Mouse (Mus musculus): Measurements from ENCODE around the gene Fbrsl1. TPM values are rescaled to one million over a fixed set of nuclear protein-coding genes. Genes with fewer than 3 reads are reported as not detected.
A peak's percentile ranks its signal among the peaks of the same experiment; 100 is the strongest.

Fbrsl1 gene
- total RNA-seq, 2 experiments from 2014 or later = 60.7 to 65.7 TPM

GRCm38 (mm10) chr5:110415806-110416700, 32.2 kb downstream of the Fbrsl1 start:
- no peak for DNase-seq (ENCODE audit: low spot score in 2 of 2)

- no peak for DNase-seq (ENCODE audit: low spot score in 2 of 2)
Measured at GRCm38 (mm10) chr5:110415022-110415421, 33.3 kb downstream of the Fbrsl1 start.

GRCm38 (mm10) chr5:110413018-110413417, 35.3 kb downstream of the Fbrsl1 start:
- no peak for DNase-seq (ENCODE audit: low spot score in 2 of 2)

- DNase-seq (ENCODE audit: low spot score in 2 of 2) = no peak
Measured at GRCm38 (mm10) chr5:110410386-110410785, 37.9 kb downstream of the Fbrsl1 start.

- no peak for DNase-seq (ENCODE audit: low spot score in 2 of 2)
Measured at GRCm38 (mm10) chr5:110408967-110409366, 39.3 kb downstream of the Fbrsl1 start.

- DNase-seq (ENCODE audit: low spot score in 2 of 2) = no peak
Measured at GRCm38 (mm10) chr5:110406065-110406714, 42.1 kb downstream of the Fbrsl1 start.

- no peak for DNase-seq (ENCODE audit: low spot score in 2 of 2)
Measured at GRCm38 (mm10) chr5:110403931-110404330, 44.4 kb downstream of the Fbrsl1 start.

- DNase-seq (ENCODE audit: low spot score in 2 of 2) = no peak
Measured at GRCm38 (mm10) chr5:110402557-110402956, 45.7 kb downstream of the Fbrsl1 start.

GRCm38 (mm10) chr5:110401101-110401500, 47.2 kb downstream of the Fbrsl1 start:
- no peak for DNase-seq (ENCODE audit: low spot score in 2 of 2)

GRCm38 (mm10) chr5:110395006-110395661, 53.2 kb downstream of the Fbrsl1 start:
- DNase-seq (ENCODE audit: low spot score in 2 of 2) = no peak

- DNase-seq (ENCODE audit: low spot score in 2 of 2) = no peak
Measured at GRCm38 (mm10) chr5:110392727-110393126, 55.6 kb downstream of the Fbrsl1 start.

GRCm38 (mm10) chr5:110390631-110391030, 57.7 kb downstream of the Fbrsl1 start:
- DNase-seq (ENCODE audit: low spot score in 2 of 2) = no peak

GRCm38 (mm10) chr5:110387332-110387731, 61.0 kb downstream of the Fbrsl1 start:
- no peak for DNase-seq (ENCODE audit: low spot score in 2 of 2)

- DNase-seq (ENCODE audit: low spot score in 2 of 2) = peak; percentile 77 to 78
Measured at GRCm38 (mm10) chr5:110386371-110387330, 61.7 kb downstream of the Fbrsl1 start.

GRCm38 (mm10) chr5:110385263-110385662, 63.0 kb downstream of the Fbrsl1 start:
- no peak for DNase-seq (ENCODE audit: low spot score in 2 of 2)

GRCm38 (mm10) chr5:110384491-110384890, 63.8 kb downstream of the Fbrsl1 start:
- no peak for DNase-seq (ENCODE audit: low spot score in 2 of 2)

- no peak for DNase-seq (ENCODE audit: low spot score in 2 of 2)
Measured at GRCm38 (mm10) chr5:110379823-110380222, 68.5 kb downstream of the Fbrsl1 start.

GRCm38 (mm10) chr5:110379086-110379485, 69.2 kb downstream of the Fbrsl1 start:
- DNase-seq (ENCODE audit: low spot score in 2 of 2) = no peak

GRCm38 (mm10) chr5:110378181-110378583, 70.1 kb downstream of the Fbrsl1 start:
- DNase-seq (ENCODE audit: low spot score in 2 of 2) = no peak

- DNase-seq (ENCODE audit: low spot score in 2 of 2) = peak; percentile 58 to 78
Measured at GRCm38 (mm10) chr5:110376802-110377433, 71.4 kb downstream of the Fbrsl1 start.

Measured in adrenal gland, adult 18-20 months (tissue).